Mouse (Mus musculus) CH12.LX (cell line): ENCODE measurements around the gene Ugt1a6b.

ENCODE experiments used
- CTCF ChIP-seq, 2 experiments: IDR thresholded peaks in 1 of 2; conservative IDR thresholded peaks in 1 of 2; 2 replicates each; pipeline ENCODE4 v1.5.1; 2011 to 2012; ENCODE audit warnings: low read depth in 2 of 2, low read length in 2 of 2, improper control_type of control experiment in 1 of 2, inconsistent platforms in 1 of 2, mild to moderate bottlenecking in 1 of 2, moderate library complexity in 1 of 2
- ELF1 ChIP-seq: IDR thresholded peaks from 2 replicates; pipeline ENCODE4 v1.6.1; 2014; ENCODE audit warnings: low read depth, mild to moderate bottlenecking, inconsistent platforms, low read length, improper control_type of control experiment
- EP300 ChIP-seq: IDR thresholded peaks from 2 replicates; pipeline ENCODE4 v1.6.1; 2011; ENCODE audit warnings: low read length, improper control_type of control experiment
- ETS1 ChIP-seq: conservative IDR thresholded peaks from 2 replicates; pipeline ENCODE4 v1.6.1; 2012; ENCODE audit warnings: low read depth, mild to moderate bottlenecking, inconsistent platforms, low read length, improper control_type of control experiment, moderate library complexity
- HCFC1 ChIP-seq: IDR thresholded peaks from 2 replicates; pipeline ENCODE4 v1.6.1; 2012; ENCODE audit warnings: low read depth, mild to moderate bottlenecking, inconsistent platforms, low read length, improper control_type of control experiment
- MAFK ChIP-seq: IDR thresholded peaks from 2 replicates; pipeline ENCODE4 v1.6.1; 2011; ENCODE audit warnings: low read length, improper control_type of control experiment; ENCODE audit not compliant: insufficient replicate concordance
- MAZ ChIP-seq: IDR thresholded peaks from 2 replicates; pipeline ENCODE4 v1.6.1; 2012; ENCODE audit warnings: low read depth, mild to moderate bottlenecking, inconsistent platforms, low read length, improper control_type of control experiment, moderate library complexity
- POLR2A ChIP-seq: IDR thresholded peaks from 2 replicates; pipeline ENCODE4 v1.6.1; 2011; ENCODE audit warnings: low read depth, mild to moderate bottlenecking, improper control_type of control experiment, low read length
- POLR2AphosphoS2 ChIP-seq: IDR thresholded peaks from 2 replicates; pipeline ENCODE4 v1.6.1; 2011; ENCODE audit warnings: low read depth, low read length, improper control_type of control experiment
- SIN3A ChIP-seq: IDR thresholded peaks from 2 replicates; pipeline ENCODE4 v1.6.1; 2012; ENCODE audit warnings: low read length, improper control_type of control experiment, inconsistent platforms

- TF ChIP-seq MAFK (no peak), POLR2A (no peak), EP300 (no peak), MAZ (no peak), ELF1 (no peak), CTCF (conservative IDR thresholded peaks at IDR 0.05 in 1 of 2, IDR thresholded peaks at IDR 0.05 in 1 of 2; ENCODE audit: low read depth in 2 of 2, low read length in 2 of 2) (no peak), ETS1 (no peak), SIN3A (no peak), POLR2AphosphoS2 (no peak), HCFC1 (no peak)
Observed at GRCm38 (mm10) chr1:88233421-88234247, 130.6 kb downstream of the Ugt1a6b start.
